Mouse (Mus musculus) neural tube, embryonic 11.5 days (tissue): ENCODE measurements at regions not wholly inside any gene's neighbourhood (a gene's known extent, or its start where the extent isn't known, plus 50 kb on each side); places are given as distances from the start of the nearest gene placed in this dataset.
A peak's percentile ranks its signal among the peaks of the same experiment; 100 is the strongest.

Experiments
- ATAC-seq: fragments of 200-750 bp; cut with Nextera tagmentation; 2 replicates; pipeline ENCODE4 v1.8.0; 2017; ENCODE audit warnings: moderate number of reproducible peaks, mild to moderate bottlenecking, moderate TSS enrichment, moderate library complexity; ENCODE audit not compliant: insufficient read depth, low FRiP score, low TSS enrichment
- DNase-seq: peaks from one replicate; pipeline ENCODE4 v3.0.0-alpha.2; 2015; ENCODE audit warnings: low spot score
- H3K27ac ChIP-seq: fragments of 300-500 bp; sonication (generic); 2 replicates; pipeline ENCODE4 v1.5.1; 2014; ENCODE audit warnings: low read depth, mild to moderate bottlenecking, low read length
- H3K27me3 ChIP-seq: fragments of 300-500 bp; sonication (generic); 2 replicates; pipeline ENCODE4 v1.6.1; 2014; ENCODE audit warnings: mild to moderate bottlenecking, low read length, mixed read lengths; ENCODE audit not compliant: control insufficient read depth, insufficient read depth
- H3K36me3 ChIP-seq: fragments of 300-500 bp; sonication (generic); 2 replicates; pipeline ENCODE4 v1.6.1; 2014; ENCODE audit warnings: mild to moderate bottlenecking, low read length, moderate library complexity, mixed read lengths; ENCODE audit not compliant: control insufficient read depth, insufficient read depth
- H3K4me1 ChIP-seq: fragments of 300-500 bp; sonication (generic); 2 replicates; pipeline ENCODE4 v1.6.1; 2014; ENCODE audit warnings: low read length, mixed read lengths; ENCODE audit not compliant: control insufficient read depth, insufficient read depth
- H3K4me2 ChIP-seq: fragments of 300-500 bp; sonication (generic); 2 replicates; pipeline ENCODE4 v1.6.1; 2014; ENCODE audit warnings: low read depth, mild to moderate bottlenecking, moderate library complexity
- H3K4me3 ChIP-seq: fragments of 300-500 bp; sonication (generic); 2 replicates; pipeline ENCODE4 v1.5.1; 2014; ENCODE audit warnings: low read depth, low read length
- H3K9ac ChIP-seq: fragments of 300-500 bp; sonication (generic); 2 replicates; pipeline ENCODE4 v1.6.1; 2014; ENCODE audit warnings: mild to moderate bottlenecking, low read length
- H3K9me3 ChIP-seq: fragments of 300-500 bp; sonication (generic); 2 replicates; pipeline ENCODE4 v1.6.1; 2016; ENCODE audit warnings: low read length; ENCODE audit not compliant: control insufficient read depth
- WGBS: fragments of 180-500 bp; shearing (Covaris S2); extraction: QIAGEN DNeasy Blood & Tissue Kit; methylation state at CpG from one replicate; pipeline ENCODE4 v1.1.7; 2014; 5-methylcytosine and 5-hydroxymethylcytosine counted together

DNA sequence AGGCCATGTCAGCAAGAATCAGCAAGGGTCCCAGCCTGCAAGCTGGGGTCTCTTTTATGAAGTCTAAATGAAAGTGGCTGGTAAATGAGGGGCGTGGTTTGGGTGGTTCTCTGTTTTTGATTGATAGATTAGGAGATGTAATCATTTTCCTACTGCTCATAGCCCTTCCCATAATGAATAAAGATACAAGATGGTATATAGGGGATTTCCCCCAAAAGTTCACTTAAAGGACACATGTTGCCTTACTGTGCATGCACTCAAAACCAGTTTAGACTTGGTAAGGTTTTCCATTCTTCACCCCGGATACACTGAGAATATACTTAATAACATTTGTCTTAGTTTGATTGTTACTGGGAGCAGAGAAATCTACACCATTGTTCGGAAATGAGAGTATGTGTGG, 262.4 kb upstream of the Zfp703 start:
- Histone ChIP-seq H3K9ac (no peak overlapping the region), H3K9me3 (no peaks in the 10 kb centered on the region), H3K27me3 (no peaks in the 10 kb centered on the region), H3K36me3 (no peaks in the 10 kb centered on the region), H3K27ac (no peak overlapping the region), H3K4me3 (no peak overlapping the region), H3K4me1 (0 out of 2 replicates have a peak, but pooled peaks cover 4% of the 10 kb centered on the region), H3K4me2 (no peak overlapping the region)
- WGBS = 89% methylated on average over 3 of the region's 3 CpGs
- no peak for ATAC-seq
- DNase-seq = no peak

DNA sequence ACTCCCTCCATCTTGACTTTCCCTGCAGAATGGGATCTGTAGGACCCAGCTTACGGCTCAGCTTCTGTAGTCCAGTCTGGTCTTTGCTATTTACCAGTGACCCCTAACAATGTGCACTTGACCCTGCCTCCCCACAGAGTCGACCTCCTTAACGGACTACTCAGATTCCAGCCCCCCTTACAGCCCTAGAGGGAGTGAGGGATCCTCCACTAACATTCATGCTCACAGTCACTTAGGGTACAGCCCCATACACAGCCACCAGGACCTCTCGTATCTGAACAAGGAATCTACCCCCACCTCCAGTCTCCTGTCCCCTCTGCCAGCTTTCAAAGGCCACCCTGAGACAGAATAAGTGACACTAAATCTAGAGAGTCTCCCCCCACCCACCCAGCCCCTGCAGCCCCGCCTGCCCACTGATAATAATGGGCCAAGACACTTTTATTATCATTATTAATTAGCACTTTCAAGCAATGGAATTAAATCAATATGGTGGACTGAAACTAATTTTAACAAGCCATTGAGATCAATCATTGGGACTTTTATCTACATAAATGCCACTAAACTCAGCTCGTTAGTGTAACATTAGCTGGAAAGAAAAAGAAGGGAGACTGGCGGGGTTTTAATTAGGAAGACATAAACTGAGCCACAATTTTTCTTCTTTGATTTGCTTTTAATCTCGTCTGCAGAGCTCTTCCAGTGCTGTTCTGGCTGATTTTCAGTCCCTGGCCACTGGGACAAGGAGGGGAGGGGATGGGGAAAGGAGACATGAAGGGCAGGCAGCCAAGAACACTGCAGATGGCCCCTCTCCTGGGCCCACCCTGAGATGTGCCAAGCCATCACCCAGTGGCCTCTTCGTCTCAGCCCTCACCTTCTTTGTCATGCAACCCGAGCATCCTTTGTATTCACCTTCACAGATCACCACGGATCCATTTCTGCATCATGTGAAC, 258.4 kb upstream of the Zfp703 start:
- Histone ChIP-seq H3K27ac (no peak overlapping the region), H3K27me3 (no peaks in the 10 kb centered on the region), H3K9ac (no peak overlapping the region), H3K4me3 (no peak overlapping the region), H3K4me2 (no peak overlapping the region), H3K9me3 (no peaks in the 10 kb centered on the region), H3K4me1 (0 out of 2 replicates have a peak, but pooled peaks cover 4% of the 10 kb centered on the region), H3K36me3 (no peaks in the 10 kb centered on the region)
- 44% methylated on average over 11 of the region's 11 CpGs for WGBS
- DNase-seq (no peak), ATAC-seq (peak; percentile 77)

DNA sequence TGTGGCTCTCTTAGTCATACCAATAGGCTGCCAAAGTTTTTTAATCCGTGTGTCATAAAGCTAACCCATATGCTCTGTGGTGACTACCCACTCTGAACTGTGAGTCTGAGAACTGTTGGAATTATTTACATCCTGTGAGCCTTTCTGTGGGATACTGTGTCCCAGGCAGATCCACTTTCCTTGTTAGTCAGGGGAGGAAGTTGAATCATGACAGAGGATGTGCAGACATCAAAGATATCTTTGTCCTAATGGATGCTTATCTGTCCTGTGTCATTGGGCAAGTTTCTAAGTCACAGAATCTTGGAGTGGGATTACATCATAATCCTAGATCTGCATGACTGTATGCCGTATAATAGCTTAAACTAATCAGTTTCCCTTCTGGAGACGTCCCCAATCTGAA, 254.4 kb upstream of the Zfp703 start:
- Histone ChIP-seq H3K27me3 (no peaks in the 10 kb centered on the region), H3K36me3 (no peaks in the 10 kb centered on the region), H3K9ac (no peak overlapping the region), H3K9me3 (no peaks in the 10 kb centered on the region), H3K4me2 (no peak overlapping the region), H3K4me1 (0 out of 2 replicates have a peak, but pooled peaks cover 4% of the 10 kb centered on the region), H3K27ac (no peak overlapping the region), H3K4me3 (no peak overlapping the region)
- DNase-seq (no peak), ATAC-seq (no peak)
- 84% methylated on average over 3 of the region's 3 CpGs for WGBS

DNA sequence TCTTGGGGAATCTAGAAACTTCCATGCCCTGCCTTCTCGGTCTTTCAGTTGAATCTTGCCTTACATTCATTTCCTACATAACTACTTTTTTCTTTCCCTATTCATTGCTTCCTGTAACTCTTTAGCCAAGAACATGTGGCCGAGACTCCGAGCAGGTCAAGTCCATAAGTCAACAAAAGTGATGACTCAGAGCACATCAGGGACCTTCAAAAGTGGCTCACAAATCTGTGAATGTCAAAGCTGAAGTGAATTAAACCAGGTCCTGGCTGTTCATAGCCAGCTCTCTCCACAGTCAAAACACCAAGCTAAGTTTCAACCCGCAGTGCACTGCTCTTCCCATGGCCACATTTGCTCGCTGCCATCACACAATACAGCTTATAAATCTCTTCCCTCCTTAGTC, 252.5 kb upstream of the Zfp703 start:
- H3K4me3 ChIP-seq = no peak overlapping the region
- ATAC-seq (no peak), DNase-seq (no peak)
- no peaks in the 10 kb centered on the region for H3K4me1 ChIP-seq
- H3K27ac ChIP-seq = no peak overlapping the region
- no peak overlapping the region for H3K4me2 ChIP-seq
- H3K9ac ChIP-seq = no peak overlapping the region
- H3K27me3 ChIP-seq = no peaks in the 10 kb centered on the region
- no peaks in the 10 kb centered on the region for H3K9me3 ChIP-seq
- 67% methylated on average over 5 of the region's 5 CpGs for WGBS
- H3K36me3 ChIP-seq = no peaks in the 10 kb centered on the region

DNA sequence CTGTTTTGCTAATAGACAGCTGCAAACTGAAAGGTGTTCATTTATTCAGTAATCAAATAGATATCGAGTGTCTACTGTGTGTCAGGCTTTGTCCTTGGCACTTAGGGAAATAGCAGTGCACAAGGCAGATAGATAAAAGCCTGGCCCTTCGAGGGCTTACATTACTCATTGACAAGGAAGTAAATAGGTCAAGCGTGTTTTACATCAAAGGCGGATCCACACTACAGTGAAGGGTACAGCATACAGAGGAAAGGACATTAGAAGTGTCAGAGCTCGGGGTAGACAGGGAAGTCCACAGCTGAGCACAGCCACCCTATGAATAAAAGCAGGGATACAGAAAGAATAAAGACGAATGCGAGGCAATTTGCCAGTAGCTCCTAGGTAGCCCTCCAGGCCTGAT, 251.6 kb upstream of the Zfp703 start:
- H3K27ac ChIP-seq = no peak overlapping the region
- H3K4me2 ChIP-seq = no peak overlapping the region
- WGBS = 79% methylated on average over 7 of the region's 7 CpGs
- DNase-seq = no peak
- no peaks in the 10 kb centered on the region for H3K27me3 ChIP-seq
- no peaks in the 10 kb centered on the region for H3K9me3 ChIP-seq
- H3K9ac ChIP-seq = no peak overlapping the region
- no peak for ATAC-seq
- no peaks in the 10 kb centered on the region for H3K36me3 ChIP-seq
- no peak overlapping the region for H3K4me3 ChIP-seq
- no peaks in the 10 kb centered on the region for H3K4me1 ChIP-seq

DNA sequence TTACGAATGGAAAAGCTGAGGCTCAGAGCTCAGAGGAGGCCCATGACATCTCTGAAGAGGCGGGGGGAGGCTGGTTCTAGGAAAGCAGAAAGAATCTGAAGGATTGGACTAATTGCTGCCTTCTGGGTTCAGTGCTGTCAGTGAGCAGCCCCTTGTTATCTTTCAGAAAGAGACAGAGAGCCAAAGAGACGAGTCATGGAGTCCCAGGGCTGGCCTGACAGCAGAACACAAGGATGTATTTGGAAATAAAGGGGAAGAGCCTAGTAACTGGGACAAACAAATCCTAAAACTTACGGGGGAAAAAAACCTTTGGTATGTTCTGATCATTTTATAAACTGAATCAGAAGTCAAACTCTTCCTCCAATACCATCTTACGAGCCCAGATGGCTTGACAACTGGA, 247.8 kb upstream of the Zfp703 start:
- no peak overlapping the region for H3K4me2 ChIP-seq
- DNase-seq = no peak
- no peaks in the 10 kb centered on the region for H3K4me1 ChIP-seq
- H3K4me3 ChIP-seq = no peak overlapping the region
- no peaks in the 10 kb centered on the region for H3K9me3 ChIP-seq
- H3K36me3 ChIP-seq = no peaks in the 10 kb centered on the region
- no peak for ATAC-seq
- H3K27ac ChIP-seq = no peak overlapping the region
- no peaks in the 10 kb centered on the region for H3K27me3 ChIP-seq
- no peak overlapping the region for H3K9ac ChIP-seq
- WGBS = 84% methylated on average over 5 of the region's 5 CpGs

DNA sequence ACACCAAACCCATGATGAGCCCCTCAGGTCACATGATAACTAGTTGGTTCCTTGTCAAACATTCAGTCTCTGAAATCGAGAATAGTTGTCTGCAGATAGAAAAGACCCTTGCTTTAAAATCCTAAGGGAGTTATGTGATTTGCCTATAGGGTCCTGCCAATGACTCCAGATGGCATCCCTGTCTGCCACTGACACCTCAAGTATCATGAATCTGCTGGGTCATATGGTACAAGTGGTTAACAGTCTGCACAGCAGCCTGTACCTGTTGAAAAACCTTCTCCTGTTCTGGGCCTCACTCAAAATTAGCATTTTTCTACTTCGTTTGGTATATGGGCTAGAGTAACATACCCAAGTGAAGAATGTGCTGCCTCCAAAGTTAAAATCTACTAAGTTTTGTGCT, 246.0 kb upstream of the Zfp703 start:
- H3K27me3 ChIP-seq = no peaks in the 10 kb centered on the region
- no peak overlapping the region for H3K9ac ChIP-seq
- WGBS = 89% methylated on average over 2 of the region's 2 CpGs
- no peaks in the 10 kb centered on the region for H3K4me1 ChIP-seq
- ATAC-seq (no peak), DNase-seq (no peak)
- H3K27ac ChIP-seq = no peak overlapping the region
- H3K9me3 ChIP-seq = no peaks in the 10 kb centered on the region
- H3K4me3 ChIP-seq = no peak overlapping the region
- no peak overlapping the region for H3K4me2 ChIP-seq
- H3K36me3 ChIP-seq = no peaks in the 10 kb centered on the region

DNA sequence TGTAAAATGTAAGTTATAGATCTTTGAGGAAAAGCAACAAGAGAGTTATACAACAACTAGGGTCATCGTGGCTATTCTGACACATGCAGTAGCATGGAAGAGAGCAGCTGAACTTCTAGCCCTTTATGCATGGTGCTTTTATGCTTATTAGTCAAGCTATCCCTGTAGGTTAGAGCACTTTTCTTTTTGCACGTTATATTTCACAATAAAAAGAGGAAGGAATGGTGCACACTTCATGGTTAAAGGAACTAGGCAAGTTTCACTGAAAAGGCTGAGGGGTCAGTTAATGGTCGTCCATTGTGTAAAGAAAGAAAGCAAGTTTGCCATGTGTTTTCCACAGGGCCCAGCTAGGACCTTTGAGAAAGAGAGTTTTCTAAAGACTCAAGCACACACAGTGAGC, 232.7 kb upstream of the Zfp703 start:
- no peak for ATAC-seq
- 43% methylated on average over 3 of the region's 3 CpGs for WGBS
- H3K4me2 ChIP-seq = no peak overlapping the region
- H3K27ac ChIP-seq = no peak overlapping the region
- no peaks in the 10 kb centered on the region for H3K27me3 ChIP-seq
- DNase-seq = no peak
- H3K9me3 ChIP-seq = no peaks in the 10 kb centered on the region
- H3K4me3 ChIP-seq = no peak overlapping the region
- no peak overlapping the region for H3K9ac ChIP-seq
- H3K36me3 ChIP-seq = no peaks in the 10 kb centered on the region
- H3K4me1 ChIP-seq = peaks cover 11% of the 10 kb centered on the region

DNA sequence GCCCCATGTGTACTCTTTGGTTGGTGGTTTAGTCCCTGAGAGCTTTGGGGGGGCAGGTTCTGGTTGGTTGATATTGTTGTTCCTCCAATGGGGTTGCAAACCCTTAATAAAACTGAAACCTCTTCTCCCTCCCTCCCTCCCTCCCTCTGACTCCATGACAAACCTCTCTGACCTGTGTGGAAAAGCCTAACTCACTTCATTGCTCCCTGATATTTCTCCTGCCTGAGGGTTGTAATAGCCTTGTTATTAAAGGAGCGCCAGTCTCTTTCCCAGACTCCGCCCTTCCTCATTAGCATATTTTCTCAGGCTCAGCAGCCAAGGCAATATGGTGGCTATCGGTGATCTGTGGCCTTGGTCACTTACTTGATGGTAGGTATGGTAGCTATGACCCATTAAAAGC, 230.3 kb upstream of the Zfp703 start:
- no peaks in the 10 kb centered on the region for H3K9me3 ChIP-seq

More for the DNA sequence above, 230.3 kb upstream of the Zfp703 start:
- no peak for DNase-seq
- peak; percentile 25; the same call in 1 of the 2 replicates for ATAC-seq
- Histone ChIP-seq H3K4me3 (no peak overlapping the region), H3K4me2 (no peak overlapping the region), H3K27ac (0 out of 2 replicates have a peak overlapping the region, but pooled peaks have one; percentile 40), H3K27me3 (no peaks in the 10 kb centered on the region), H3K36me3 (no peaks in the 10 kb centered on the region), H3K4me1 (peaks cover 11% of the 10 kb centered on the region), H3K9ac (no peak overlapping the region)
- WGBS = 70% methylated on average over 3 of the region's 3 CpGs
